ENCODE assay signal across 8 mouse cellular contexts in genomic region chr6:137209992-137210391, GRCm38 (mm10). TPM values are rescaled to one million over a fixed set of nuclear protein-coding genes. Genes with fewer than 3 reads are reported as not detected.
A peak's percentile ranks its signal among the peaks of the same experiment; 100 is the strongest.
DNase-seq lines count a peak whose midpoint lies in the region; ATAC-seq and TF ChIP-seq lines count a peak whose summit lies in the region.
"Had no signal": no experiment of that assay in that cellular context is flagged by ENCODE, and none has a peak within 500 bp of the region (broad histone marks: within the 10 kb centered on the region; RNA-seq: fewer than 3 reads in every experiment).

No protein-coding gene starts in this region.

- no peak overlapping the region for H3K4me2 ChIP-seq in heart, embryonic 15.5 days
- H3K4me2 ChIP-seq in stomach, embryonic 14.5 days (replicated peaks; ENCODE audit: low read depth, low read length): no peak overlapping the region
- H3K4me2 ChIP-seq: heart, embryonic 13.5 days had no signal

- peaks cover 9% of the 10 kb centered on the region for H3K4me1 ChIP-seq in heart, embryonic 15.5 days (replicated peaks)
- no peaks in the 10 kb centered on the region for H3K4me1 ChIP-seq in stomach, embryonic 14.5 days (ENCODE audit: control insufficient read depth, insufficient read depth, low read length)

- H3K9me3 ChIP-seq in heart, embryonic 15.5 days (replicated peaks): no peaks in the 10 kb centered on the region
- no peaks in the 10 kb centered on the region for H3K9me3 ChIP-seq in stomach, embryonic 14.5 days (ENCODE audit: control insufficient read depth, low read depth, low read length)
- H3K9me3 ChIP-seq: heart, embryonic 13.5 days had no signal

- intact Hi-C loops in left cerebral cortex, adult 2 months (cut with DNase I): no loop called here

- no peaks in the 10 kb centered on the region for H3K27me3 ChIP-seq in heart, embryonic 15.5 days
- no peaks in the 10 kb centered on the region for H3K27me3 ChIP-seq in stomach, embryonic 14.5 days (ENCODE audit: control insufficient read depth, insufficient read depth, low read length)
- H3K27me3 ChIP-seq: heart, embryonic 13.5 days had no signal

- peak; percentile 17 for DNase-seq in ovary, postnatal 36 days (ENCODE audit: low spot score)
- no peak for DNase-seq in ovary, postnatal 10 days (ENCODE audit: low spot score)
- DNase-seq in cerebellum, postnatal 14 days: peak; percentile 96 to 98
- peak; percentile 20 to 28 for DNase-seq in left cerebral cortex, adult 2 months (ENCODE audit: extremely low spot score in 1 of 2, low spot score in 2 of 2)
- DNase-seq in spleen, adult 12 weeks (ENCODE audit: low spot score): no peak

- 59% methylated on average over 8 of the region's 8 CpGs for WGBS in heart, embryonic 15.5 days
- 81% methylated on average over 8 of the region's 8 CpGs for WGBS in stomach, embryonic 14.5 days

- no peaks in the 10 kb centered on the region for H3K36me3 ChIP-seq in heart, embryonic 15.5 days
- H3K36me3 ChIP-seq in stomach, embryonic 14.5 days (ENCODE audit: control insufficient read depth, insufficient read depth, low read length): no peaks in the 10 kb centered on the region
- H3K36me3 ChIP-seq: heart, embryonic 13.5 days had no signal

- 0 out of 2 replicates have a peak, but pooled peaks have one; percentile 23 for ATAC-seq in heart, embryonic 15.5 days (replicated peaks; ENCODE audit: insufficient number of reproducible peaks, insufficient read depth, low FRiP score, low read depth)
- peak; percentile 29; the same call in 1 of the 2 replicates for ATAC-seq in stomach, embryonic 14.5 days (ENCODE audit: insufficient number of reproducible peaks, insufficient read depth, low FRiP score, low read depth)

- H3K27ac ChIP-seq in heart, embryonic 15.5 days: no peak overlapping the region
- no peak overlapping the region for H3K27ac ChIP-seq in left cerebral cortex, adult 2 months
- H3K27ac ChIP-seq in stomach, embryonic 14.5 days (ENCODE audit: low read length): no peak overlapping the region
- H3K27ac ChIP-seq: heart, embryonic 13.5 days had no signal

- TF ChIP-seq CTCF in left cerebral cortex, adult 2 months (IDR thresholded peaks at IDR 0.05): no peak

- H3K9ac ChIP-seq in heart, embryonic 15.5 days: no peak overlapping the region
- H3K9ac ChIP-seq in stomach, embryonic 14.5 days (replicated peaks; ENCODE audit: low read depth, low read length): no peak overlapping the region
- H3K9ac ChIP-seq: heart, embryonic 13.5 days had no signal

- H3K4me3 ChIP-seq in heart, embryonic 15.5 days: no peak overlapping the region
- no peak overlapping the region for H3K4me3 ChIP-seq in left cerebral cortex, adult 2 months
- no peak overlapping the region for H3K4me3 ChIP-seq in stomach, embryonic 14.5 days (ENCODE audit: low read depth, low read length)
- H3K4me3 ChIP-seq: heart, embryonic 13.5 days had no signal

RNA-seq across cellular contexts. Expression of gene Rerg, which starts 39.7 kb away (rescaled TPM):
- 5.5 and 6.2 TPM in 2 replicates for polyA plus RNA-seq in heart, embryonic 15.5 days (2015; fragmentation: Nextera tagmentation; extraction: Ambion mirVana)
- total RNA-seq in left cerebral cortex, adult 2 months (2021): 10 to 100 TPM in 1 of 2 experiments, 1 to 10 TPM in 1; 5.9 to 11.9 TPM
- polyA plus RNA-seq in stomach, embryonic 14.5 days (2014; fragmentation: Nextera tagmentation; extraction: Ambion mirVana): 32.6 and 36.5 TPM in 2 replicates

RNA-seq across cellular contexts. Expression of gene Ptpro, which starts 42.1 kb away (rescaled TPM):
- 2.8 and 3.7 TPM in 2 replicates for polyA plus RNA-seq in heart, embryonic 15.5 days (2015; fragmentation: Nextera tagmentation; extraction: Ambion mirVana)
- 10 to 100 TPM; 31.7 to 40.1 TPM for total RNA-seq in left cerebral cortex, adult 2 months (2021)
- 4.0 and 4.6 TPM in 2 replicates for polyA plus RNA-seq in stomach, embryonic 14.5 days (2014; fragmentation: Nextera tagmentation; extraction: Ambion mirVana)

Comparison
In these comparisons a context has a peak if more than half of its experiments do, and no peak if none do; other contexts are left out.
1. DNase-seq: peak in ovary, postnatal 36 days (single experiment), cerebellum, postnatal 14 days (2 of 2) and left cerebral cortex, adult 2 months (2 of 2); none in ovary, postnatal 10 days (single experiment) and spleen, adult 12 weeks (single experiment).